Mouse (Mus musculus) stomach, embryonic 16.5 days (tissue): ENCODE data around the gene Gm7978. TPM values are rescaled to one million over a fixed set of nuclear protein-coding genes. Genes with fewer than 3 reads are reported as not detected.
"Not testable (repeated sequence)": the region's sequence is repeated elsewhere in the genome, so short reads cannot be mapped to it uniquely, and the experiment has no call there.

ENCODE experiments used
- ATAC-seq: fragments of 200-750 bp; cut with Nextera tagmentation; 2 replicates; pipeline ENCODE4 v1.8.0; 2017; ENCODE audit warnings: moderate number of reproducible peaks, moderate TSS enrichment; ENCODE audit not compliant: insufficient read depth, low FRiP score
- H3K27ac ChIP-seq: fragments of 300-500 bp; sonication (generic); 2 replicates; pipeline ENCODE4 v1.5.1; 2014; ENCODE audit warnings: low read length
- H3K27me3 ChIP-seq: fragments of 300-500 bp; sonication (generic); 2 replicates; pipeline ENCODE4 v1.6.1; 2014; ENCODE audit warnings: low read length, control low read depth, mixed read lengths; ENCODE audit not compliant: control insufficient read depth, insufficient read depth
- H3K36me3 ChIP-seq: fragments of 300-500 bp; sonication (generic); 2 replicates; pipeline ENCODE4 v1.6.1; 2014; ENCODE audit warnings: low read length; ENCODE audit not compliant: control insufficient read depth, insufficient read depth
- H3K4me1 ChIP-seq: fragments of 300-500 bp; sonication (generic); 2 replicates; pipeline ENCODE4 v1.6.1; 2014; ENCODE audit warnings: low read length, control low read depth, mixed read lengths; ENCODE audit not compliant: control insufficient read depth, insufficient read depth
- H3K4me2 ChIP-seq: fragments of 300-500 bp; sonication (generic); 2 replicates; pipeline ENCODE4 v1.6.1; 2014; ENCODE audit warnings: low read depth, low read length, mixed read lengths
- H3K4me3 ChIP-seq: fragments of 300-500 bp; sonication (generic); replicated peaks from 2 replicates; pipeline ENCODE4 v1.5.1; 2014; ENCODE audit warnings: mild to moderate bottlenecking, low read length
- H3K9ac ChIP-seq: fragments of 300-500 bp; sonication (generic); 2 replicates; pipeline ENCODE4 v1.6.1; 2014; ENCODE audit warnings: low read length
- H3K9me3 ChIP-seq: fragments of 300-500 bp; sonication (generic); replicated peaks from 2 replicates; pipeline ENCODE4 v1.6.1; 2016; ENCODE audit warnings: low read length, control low read depth; ENCODE audit not compliant: control insufficient read depth
- WGBS: fragments of 180-500 bp; shearing (Covaris S2); extraction: QIAGEN DNeasy Blood & Tissue Kit; methylation state at CpG from one replicate; pipeline ENCODE4 v1.1.7; 2014; 5-methylcytosine and 5-hydroxymethylcytosine counted together
- polyA plus RNA-seq: library from polyadenylated mRNA; unstranded; fragments of >200 nt; fragmentation: Nextera tagmentation; extraction: Ambion mirVana; gene quantifications from 2 replicates; pipeline ENCODE4 v1.2.1, GENCODE M21; 2015

The Gm7978 gene
- polyA plus RNA-seq: not detected in 2 replicates

DNA sequence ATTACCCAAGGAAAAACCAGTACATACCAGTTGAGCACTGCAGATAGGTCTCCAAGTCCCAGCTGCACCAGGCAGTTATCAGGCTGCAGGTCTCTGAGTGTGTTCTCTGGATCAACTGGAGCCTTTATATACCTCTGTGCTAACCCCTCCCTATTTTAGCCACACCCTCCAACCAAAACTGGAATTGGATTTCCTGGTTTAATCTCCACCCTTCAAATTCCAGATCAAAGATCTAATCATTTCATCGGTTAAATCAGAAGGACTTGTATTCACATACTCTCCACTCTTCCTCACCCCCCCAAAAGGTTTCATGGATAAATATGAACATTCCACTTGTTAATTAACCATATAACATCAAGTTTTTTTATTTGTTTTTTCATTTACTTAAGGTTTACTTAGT lies at the start of gene Gm7978:
TSS of gene Gm7978 (minus strand) at position 101 of the 400 bp plus-strand sequence.
- H3K9me3 ChIP-seq, H3K27me3 ChIP-seq, H3K27ac ChIP-seq, H3K9ac ChIP-seq, ATAC-seq, H3K36me3 ChIP-seq, H3K4me2 ChIP-seq, H3K4me1 ChIP-seq, H3K4me3 ChIP-seq: not testable (repeated sequence)
- no CpG with 5 or more reads among the region's 1 CpGs for WGBS

DNA sequence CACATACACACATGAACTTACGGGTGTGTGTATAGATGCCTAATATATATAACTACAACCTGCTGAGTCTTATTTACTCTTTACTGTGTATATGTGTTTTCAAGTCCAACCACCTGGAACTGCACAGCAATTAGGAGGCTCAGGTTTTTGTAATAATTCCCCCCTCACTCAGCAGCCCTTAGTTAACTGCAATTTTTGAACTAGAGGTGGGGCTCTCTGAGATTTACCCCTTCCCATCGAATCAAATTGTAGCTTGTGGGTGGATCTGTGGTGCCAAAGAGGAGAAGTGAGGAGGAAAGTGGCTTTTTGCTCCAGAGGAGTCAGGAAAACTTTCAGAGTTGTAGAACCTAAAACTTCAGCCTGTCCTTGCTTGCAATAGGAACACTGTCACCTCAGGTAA lies 39.7 kb upstream of the Gm7978 start, which contains the start of gene E330014E10Rik:
TSS of gene E330014E10Rik (plus strand) at position 301 of the 400 bp plus-strand sequence.
- H3K9me3 ChIP-seq, H3K27me3 ChIP-seq, H3K4me1 ChIP-seq, H3K27ac ChIP-seq, ATAC-seq, H3K9ac ChIP-seq, H3K36me3 ChIP-seq, H3K4me2 ChIP-seq, H3K4me3 ChIP-seq: not testable (repeated sequence)
- WGBS: no CpG with 5 or more reads among the region's 2 CpGs

DNA sequence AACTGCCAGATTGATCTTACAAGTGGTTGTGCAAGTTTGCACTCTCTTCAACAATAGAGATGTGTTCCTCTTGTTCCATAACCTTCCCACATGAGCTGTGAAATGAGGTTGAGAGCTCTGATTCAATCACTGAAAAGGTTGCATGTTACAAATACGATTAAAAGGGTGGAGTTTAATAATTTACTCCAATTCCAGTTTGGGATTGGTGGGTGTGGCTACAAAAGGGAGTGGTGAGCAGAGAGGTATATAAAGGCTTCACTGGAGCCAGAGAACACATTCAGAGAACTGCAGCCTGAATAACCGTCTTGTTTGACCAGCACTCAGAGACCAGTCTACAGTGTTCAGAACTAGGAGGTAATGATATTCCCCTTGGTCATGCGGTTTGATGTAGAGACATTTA lies 5.7 kb upstream of the Gm7978 start, which contains the start of gene Gm7982:
TSS of gene Gm7982 (plus strand) at position 301 of the 400 bp plus-strand sequence.
- H3K27ac ChIP-seq, H3K9ac ChIP-seq, H3K36me3 ChIP-seq, ATAC-seq, H3K4me3 ChIP-seq, H3K4me2 ChIP-seq, H3K4me1 ChIP-seq, H3K9me3 ChIP-seq, H3K27me3 ChIP-seq: not testable (repeated sequence)
- WGBS: no CpG with 5 or more reads among the region's 3 CpGs

Other genes with a start within 250 kb of the Gm7978 start
- gene Gm3286, start 225.4 kb downstream of the Gm7978 start, polyA plus RNA-seq: not detected in 2 replicates
- not detected in 2 replicates for gene Gm7971, start 141.3 kb downstream of the Gm7978 start, polyA plus RNA-seq
- not detected in 2 replicates for gene Gm7982, start 5.8 kb upstream of the Gm7978 start, polyA plus RNA-seq
- not detected in 2 replicates for gene E330014E10Rik, start 39.8 kb upstream of the Gm7978 start, polyA plus RNA-seq
- 23.1 and 34.1 TPM in 2 replicates for gene Cxcl13, start 220.8 kb upstream of the Gm7978 start, polyA plus RNA-seq